Mouse (Mus musculus) bone marrow macrophage, adult 2 months (primary cell): ENCODE results near the gene Sh3rf1.

Experiments used
- CTCF ChIP-seq: IDR thresholded peaks from 2 replicates; pipeline ENCODE4 v1.5.1; 2012; ENCODE audit warnings: low read depth, mild to moderate bottlenecking, low read length, moderate library complexity
- POLR2A ChIP-seq: IDR thresholded peaks from 2 replicates; pipeline ENCODE4 v1.6.1; 2012; ENCODE audit warnings: mild to moderate bottlenecking, low read depth, low read length, borderline replicate concordance

DNA sequence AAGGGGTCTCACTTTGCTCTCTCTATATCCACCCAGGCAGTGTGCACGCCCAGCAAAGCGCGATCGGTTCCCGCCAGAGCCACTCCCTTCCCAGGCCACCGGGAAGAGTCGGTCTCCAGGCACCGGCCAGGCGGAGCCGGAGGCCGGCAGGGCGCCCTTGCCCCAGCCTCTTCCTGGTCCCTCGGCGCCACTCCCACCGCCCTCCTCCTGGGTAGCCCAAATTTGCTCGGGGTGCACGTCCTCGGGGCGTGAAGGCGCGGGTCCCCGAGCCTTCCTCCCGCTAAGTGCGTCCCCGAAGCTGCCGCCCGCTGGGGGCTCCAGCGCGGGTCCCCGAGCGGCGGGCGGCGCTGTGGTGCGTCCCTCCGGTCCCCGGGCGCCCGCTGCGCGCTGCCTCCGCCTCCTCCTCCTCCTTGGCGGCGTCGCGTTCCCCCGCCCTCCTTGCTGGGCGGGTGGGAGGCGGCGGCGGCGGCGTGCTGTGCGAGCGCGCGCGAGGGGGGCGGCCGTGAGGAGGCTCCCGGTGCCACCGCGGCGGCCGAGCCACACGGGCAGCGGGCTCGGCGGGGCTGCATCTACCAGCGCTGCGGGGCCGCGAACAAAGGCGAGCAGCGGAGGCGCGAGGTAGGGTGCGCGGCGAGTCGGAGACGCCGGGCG is at the start of gene Sh3rf1:
- TF ChIP-seq CTCF (no peak), POLR2A (no peak)
